Mouse (Mus musculus) lung, embryonic 16.5 days (tissue): ENCODE data around the gene Wwox. TPM values are rescaled to one million over a fixed set of nuclear protein-coding genes. Genes with fewer than 3 reads are reported as not detected.

Experiments
- ATAC-seq: fragments of 200-750 bp; cut with Nextera tagmentation; 2 replicates; pipeline ENCODE4 v1.8.0; 2017; ENCODE audit warnings: low read depth, mild to moderate bottlenecking, moderate library complexity
- H3K27ac ChIP-seq: fragments of 300-500 bp; sonication (generic); 2 replicates; pipeline ENCODE4 v1.5.1; 2014; ENCODE audit warnings: mild to moderate bottlenecking, control low read depth, low read length
- H3K27me3 ChIP-seq: fragments of 300-500 bp; sonication (generic); 2 replicates; pipeline ENCODE4 v1.6.1; 2014; ENCODE audit warnings: low read depth, low read length, mixed read lengths; ENCODE audit not compliant: control insufficient read depth, insufficient read depth
- H3K36me3 ChIP-seq: fragments of 300-500 bp; sonication (generic); 2 replicates; pipeline ENCODE4 v1.6.1; 2014; ENCODE audit warnings: low read length; ENCODE audit not compliant: control insufficient read depth, insufficient read depth
- H3K4me1 ChIP-seq: fragments of 300-500 bp; sonication (generic); replicated peaks from 2 replicates; pipeline ENCODE4 v1.6.1; 2014; ENCODE audit warnings: low read length, mixed read lengths; ENCODE audit not compliant: control insufficient read depth, insufficient read depth
- H3K4me2 ChIP-seq: fragments of 300-500 bp; sonication (generic); 2 replicates; pipeline ENCODE4 v1.6.1; 2014; ENCODE audit warnings: low read depth, low read length, control low read depth
- H3K4me3 ChIP-seq: fragments of 300-500 bp; sonication (generic); 2 replicates; pipeline ENCODE4 v1.5.1; 2014; ENCODE audit warnings: mild to moderate bottlenecking, low read length, control low read depth
- H3K9ac ChIP-seq: fragments of 300-500 bp; sonication (generic); 2 replicates; pipeline ENCODE4 v1.6.1; 2014; ENCODE audit warnings: low read length, control low read depth
- H3K9me3 ChIP-seq: fragments of 300-500 bp; sonication (generic); 2 replicates; pipeline ENCODE4 v1.6.1; 2016; ENCODE audit warnings: low read length; ENCODE audit not compliant: control insufficient read depth
- WGBS: fragments of 180-500 bp; shearing (Covaris S2); extraction: QIAGEN DNeasy Blood & Tissue Kit; methylation state at CpG from one replicate; pipeline ENCODE4 v1.1.7; 2014; 5-methylcytosine and 5-hydroxymethylcytosine counted together
- polyA plus RNA-seq: library from polyadenylated mRNA; unstranded; fragments of >200 nt; fragmentation: Nextera tagmentation; extraction: Ambion mirVana; gene quantifications from 2 replicates; pipeline ENCODE4 v1.2.1, GENCODE M21; 2015

Wwox gene
- polyA plus RNA-seq, 1 experiment from 2014 or later: 20.2 TPM

- no peak overlapping the region for H3K4me3 ChIP-seq
- 35% methylated on average over 13 of the region's 13 CpGs for WGBS
- no peaks in the 10 kb centered on the region for H3K4me1 ChIP-seq
- H3K27me3 ChIP-seq: no peaks in the 10 kb centered on the region
- no peaks in the 10 kb centered on the region for H3K9me3 ChIP-seq
- H3K4me2 ChIP-seq: no peak overlapping the region
- ATAC-seq: no peak
- H3K9ac ChIP-seq: no peak overlapping the region
- H3K36me3 ChIP-seq: no peaks in the 10 kb centered on the region
- no peak overlapping the region for H3K27ac ChIP-seq
These were observed 783.1 kb downstream of the Wwox start for GRCm38 (mm10) chr8:115222545-115222944.

- Histone ChIP-seq H3K36me3 (no peaks in the 10 kb centered on the region), H3K27ac (no peak overlapping the region), H3K4me2 (no peak overlapping the region), H3K9ac (no peak overlapping the region), H3K4me1 (no peaks in the 10 kb centered on the region), H3K9me3 (no peaks in the 10 kb centered on the region), H3K27me3 (no peaks in the 10 kb centered on the region), H3K4me3 (no peak overlapping the region)
- WGBS: 58% methylated on average over 20 of the region's 20 CpGs
- no peak for ATAC-seq
These were observed 787.5 kb downstream of the Wwox start for GRCm38 (mm10) chr8:115226781-115227583.

GRCm38 (mm10) chr8:115228903-115229302, 789.4 kb downstream of the Wwox start:
- H3K9ac ChIP-seq: no peak overlapping the region
- no peak overlapping the region for H3K27ac ChIP-seq
- no peaks in the 10 kb centered on the region for H3K9me3 ChIP-seq
- no peaks in the 10 kb centered on the region for H3K4me1 ChIP-seq
- WGBS: 83% methylated on average over 11 of the region's 11 CpGs
- ATAC-seq: no peak
- no peaks in the 10 kb centered on the region for H3K36me3 ChIP-seq
- no peak overlapping the region for H3K4me2 ChIP-seq
- H3K27me3 ChIP-seq: no peaks in the 10 kb centered on the region
- no peak overlapping the region for H3K4me3 ChIP-seq

GRCm38 (mm10) chr8:115234068-115234467, 794.6 kb downstream of the Wwox start:
- no peaks in the 10 kb centered on the region for H3K9me3 ChIP-seq
- H3K27ac ChIP-seq: no peak overlapping the region
- H3K4me2 ChIP-seq: no peak overlapping the region
- no peaks in the 10 kb centered on the region for H3K36me3 ChIP-seq
- H3K4me3 ChIP-seq: no peak overlapping the region
- 65% methylated on average over 6 of the region's 6 CpGs for WGBS
- H3K4me1 ChIP-seq: no peaks in the 10 kb centered on the region
- no peak overlapping the region for H3K9ac ChIP-seq
- ATAC-seq: no peak
- no peaks in the 10 kb centered on the region for H3K27me3 ChIP-seq

- Histone ChIP-seq H3K4me2 (no peak overlapping the region), H3K27ac (no peak overlapping the region), H3K9me3 (no peaks in the 10 kb centered on the region), H3K9ac (no peak overlapping the region), H3K36me3 (no peaks in the 10 kb centered on the region), H3K27me3 (no peaks in the 10 kb centered on the region), H3K4me3 (no peak overlapping the region), H3K4me1 (no peaks in the 10 kb centered on the region; the same call in 1 of the 2 replicates)
- ATAC-seq: no peak
- 39% methylated on average over 9 of the region's 9 CpGs for WGBS
These were observed 798.1 kb downstream of the Wwox start for GRCm38 (mm10) chr8:115237596-115237995.

- Histone ChIP-seq H3K4me3 (no peak overlapping the region), H3K9ac (no peak overlapping the region), H3K27ac (no peak overlapping the region), H3K27me3 (no peaks in the 10 kb centered on the region), H3K9me3 (no peaks in the 10 kb centered on the region), H3K36me3 (no peaks in the 10 kb centered on the region), H3K4me2 (no peak overlapping the region), H3K4me1 (no peaks in the 10 kb centered on the region; the same call in 1 of the 2 replicates)
- 82% methylated on average over 9 of the region's 9 CpGs for WGBS
- no peak for ATAC-seq
These were observed 804.1 kb downstream of the Wwox start for GRCm38 (mm10) chr8:115243465-115244027.

- Histone ChIP-seq H3K27ac (no peak overlapping the region), H3K9ac (no peak overlapping the region), H3K4me2 (peak overlapping the region; percentile 44), H3K4me3 (peak overlapping the region; percentile 26; the same call in 1 of the 2 replicates), H3K27me3 (no peaks in the 10 kb centered on the region; the same call in 1 of the 2 replicates), H3K9me3 (no peaks in the 10 kb centered on the region), H3K4me1 (0 out of 2 replicates have a peak, but pooled peaks cover 2% of the 10 kb centered on the region), H3K36me3 (no peaks in the 10 kb centered on the region)
- ATAC-seq: peak; percentile 61; the same call in 1 of the 2 replicates
- WGBS: 43% methylated on average over 22 of the region's 22 CpGs
These were observed 810.4 kb downstream of the Wwox start for GRCm38 (mm10) chr8:115249688-115250366.

- no peak overlapping the region for H3K9ac ChIP-seq
- H3K9me3 ChIP-seq: no peaks in the 10 kb centered on the region
- H3K27me3 ChIP-seq: no peaks in the 10 kb centered on the region; the same call in 1 of the 2 replicates
- no peaks in the 10 kb centered on the region for H3K36me3 ChIP-seq
- H3K27ac ChIP-seq: no peak overlapping the region
- no peak for ATAC-seq
- H3K4me3 ChIP-seq: no peak overlapping the region
- peak overlapping the region; percentile 16; the same call in 1 of the 2 replicates for H3K4me2 ChIP-seq
- 41% methylated on average over 13 of the region's 13 CpGs for WGBS
- no peaks in the 10 kb centered on the region for H3K4me1 ChIP-seq
These were observed 816.1 kb downstream of the Wwox start for GRCm38 (mm10) chr8:115255550-115255949.

- no peak overlapping the region for H3K4me2 ChIP-seq
- H3K4me1 ChIP-seq: no peaks in the 10 kb centered on the region
- 92% methylated on average over 17 of the region's 17 CpGs for WGBS
- no peaks in the 10 kb centered on the region for H3K9me3 ChIP-seq
- no peak overlapping the region for H3K4me3 ChIP-seq
- no peaks in the 10 kb centered on the region; the same call in 1 of the 2 replicates for H3K27me3 ChIP-seq
- no peak overlapping the region for H3K27ac ChIP-seq
- no peak overlapping the region for H3K9ac ChIP-seq
- H3K36me3 ChIP-seq: no peaks in the 10 kb centered on the region
- no peak for ATAC-seq
These were observed 818.0 kb downstream of the Wwox start for GRCm38 (mm10) chr8:115257417-115257816.
